Mouse (Mus musculus): ENCODE measurements around the gene 9230110F15Rik. TPM values are rescaled to one million over a fixed set of nuclear protein-coding genes. Genes with fewer than 3 reads are reported as not detected.
"Not testable (repeated sequence)": the region's sequence is repeated elsewhere in the genome, so short reads cannot be mapped to it uniquely, and the experiment has no call there.

9230110F15Rik gene
- not detected in 2 replicates for polyA plus RNA-seq (2015; fragmentation: Nextera tagmentation; extraction: Ambion mirVana)

DNA sequence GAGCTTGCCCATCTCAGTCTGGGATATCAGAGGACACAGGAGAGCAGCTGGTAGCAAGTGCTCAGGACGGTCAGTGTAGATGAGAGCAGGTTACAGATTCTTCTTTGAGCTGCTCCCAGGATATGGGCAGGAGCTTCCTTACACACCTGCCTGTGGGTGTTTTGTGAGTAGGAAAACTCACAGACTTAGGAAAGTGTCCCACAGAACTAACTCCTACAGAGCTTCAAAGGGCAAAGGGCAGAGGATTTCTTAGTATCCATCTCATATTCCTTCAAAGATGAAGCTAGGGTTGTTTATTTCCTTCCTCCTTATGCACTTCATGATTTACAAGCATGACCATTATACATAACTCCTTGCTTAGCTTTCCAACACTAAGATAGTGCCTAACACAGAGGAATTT, at the start of gene 9230110F15Rik:
TSS of gene 9230110F15Rik (minus strand) at position 101 of the 400 bp plus-strand sequence.
- Histone ChIP-seq H3K9me3 (no peaks in the 10 kb centered on the region), H3K4me3 (no peak within 1 kb of the TSS), H3K4me2 (replicated peaks) (no peak within 1 kb of the TSS), H3K9ac (replicated peaks) (no peak within 1 kb of the TSS), H3K4me1 (no peaks in the 10 kb centered on the region), H3K27ac (replicated peaks) (no peak within 1 kb of the TSS), H3K27me3 (no peaks in the 10 kb centered on the region), H3K36me3 (no peaks in the 10 kb centered on the region)
- 78% methylated on average over 1 of the region's 1 CpGs for WGBS
- no peak for ATAC-seq (replicated peaks)

DNA sequence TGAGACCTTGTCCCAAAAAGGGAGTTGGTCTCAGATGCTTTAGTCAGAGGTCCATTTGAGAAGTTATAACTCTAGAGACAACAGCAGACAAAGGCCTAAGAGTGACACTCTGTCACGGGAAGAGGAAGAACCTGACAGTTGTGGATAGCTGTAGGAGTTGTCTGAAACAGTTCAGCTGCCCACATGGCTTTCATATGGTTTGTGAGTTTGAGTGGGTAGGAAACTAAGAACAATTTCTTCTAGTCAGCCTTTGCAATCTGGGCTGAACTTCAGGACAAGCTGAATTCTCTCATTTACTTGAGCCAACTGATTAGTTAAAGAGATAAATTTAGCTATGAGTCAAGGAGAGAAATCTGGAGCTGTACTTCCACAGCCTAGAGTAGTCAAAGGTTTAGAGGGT, 49.2 kb upstream of the 9230110F15Rik start:
- not testable (repeated sequence) for H3K4me1 ChIP-seq; ATAC-seq (replicated peaks); H3K4me3 ChIP-seq; H3K36me3 ChIP-seq; H3K9ac ChIP-seq (replicated peaks); H3K9me3 ChIP-seq; H3K27me3 ChIP-seq; H3K4me2 ChIP-seq (replicated peaks); H3K27ac ChIP-seq (replicated peaks)
- 71% methylated on average over 1 of the region's 1 CpGs for WGBS

DNA sequence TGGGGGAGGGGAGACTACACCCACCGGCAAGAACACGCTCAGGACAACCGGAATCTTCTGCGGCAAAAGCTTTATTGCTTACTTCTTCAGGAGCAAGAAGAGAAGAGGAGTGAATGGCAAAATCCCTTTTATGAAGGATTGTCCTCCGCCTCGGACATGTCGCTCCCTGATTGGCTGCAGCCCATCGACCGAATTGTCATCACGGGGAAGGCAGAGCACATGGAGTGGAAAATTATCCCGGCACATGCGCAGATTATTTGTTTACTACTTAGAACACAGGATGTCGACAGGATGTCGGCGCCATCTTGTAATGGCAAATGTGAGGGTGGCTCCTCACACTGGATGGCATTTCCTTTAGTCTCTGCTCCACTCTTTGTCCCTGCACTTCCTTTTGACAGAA, 26.1 kb downstream of the 9230110F15Rik start:
- not testable (repeated sequence) for H3K9me3 ChIP-seq; H3K27ac ChIP-seq (replicated peaks); H3K27me3 ChIP-seq; H3K4me2 ChIP-seq (replicated peaks); H3K4me3 ChIP-seq; ATAC-seq (replicated peaks); H3K4me1 ChIP-seq; H3K36me3 ChIP-seq; H3K9ac ChIP-seq (replicated peaks)
- WGBS: 96% methylated on average over 15 of the region's 15 CpGs

DNA sequence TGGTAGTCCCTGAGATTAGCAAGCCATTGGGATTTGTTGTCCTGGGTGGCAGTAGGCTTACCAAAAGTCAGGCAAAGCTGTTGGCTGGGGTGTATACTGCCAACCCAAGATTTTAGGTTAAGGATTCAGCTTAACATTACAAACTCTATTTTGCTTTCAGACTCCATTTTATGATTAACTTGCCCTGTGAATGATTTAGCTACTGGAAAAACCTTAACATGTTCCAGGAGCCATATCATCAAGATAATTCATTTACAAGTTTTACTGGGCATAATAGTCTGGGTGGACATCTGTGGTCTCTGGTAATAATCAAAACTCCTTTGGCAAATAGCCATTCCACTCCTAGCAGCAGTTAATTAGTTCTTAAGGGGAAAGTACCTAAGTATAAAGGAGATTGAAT, 45.8 kb downstream of the 9230110F15Rik start:
- Histone ChIP-seq H3K4me2 (replicated peaks) (no peak overlapping the region), H3K27ac (replicated peaks) (no peak overlapping the region), H3K9ac (replicated peaks) (no peak overlapping the region), H3K27me3 (no peaks in the 10 kb centered on the region), H3K4me3 (no peak overlapping the region), H3K9me3 (no peaks in the 10 kb centered on the region; the same call in 1 of the 2 replicates), H3K4me1 (no peaks in the 10 kb centered on the region), H3K36me3 (no peaks in the 10 kb centered on the region)
- no peak for ATAC-seq (replicated peaks)

DNA sequence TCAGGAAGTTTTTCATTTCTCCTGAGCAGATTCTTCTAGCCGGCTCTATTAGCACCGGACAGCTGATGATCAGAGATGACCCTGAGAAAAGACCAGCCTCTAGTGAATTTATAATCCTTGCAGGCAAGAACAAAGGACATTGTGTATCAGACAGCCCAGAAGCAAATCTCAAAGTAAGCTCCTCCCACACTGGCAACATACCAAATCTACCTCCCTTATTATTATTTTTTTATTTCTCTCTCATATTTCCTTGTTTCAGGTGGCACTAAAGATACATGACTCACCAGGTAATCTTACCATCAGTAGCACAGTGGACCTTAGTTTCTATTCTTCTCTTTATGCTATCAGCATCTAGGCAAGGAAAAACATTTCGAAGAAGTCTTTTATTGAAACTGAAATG, 53.9 kb downstream of the 9230110F15Rik start, which contains the start of the genes Gm27235 and D730048I06Rik:
TSS of gene Gm27235 (minus strand) at position 101 of the 400 bp plus-strand sequence.
TSS of gene D730048I06Rik (minus strand) at position 112 of the 400 bp plus-strand sequence.
- Histone ChIP-seq H3K27ac (replicated peaks) (no peak within 1 kb of the TSS), H3K4me1 (no peaks in the 10 kb centered on the region), H3K9me3 (peaks cover 3% of the 10 kb centered on the region), H3K36me3 (no peaks in the 10 kb centered on the region), H3K4me2 (replicated peaks) (no peak within 1 kb of the TSS), H3K4me3 (no peak within 1 kb of the TSS), H3K9ac (replicated peaks) (no peak within 1 kb of the TSS), H3K27me3 (no peaks in the 10 kb centered on the region)
- 92% methylated on average over 3 of the region's 3 CpGs for WGBS
- no peak for ATAC-seq (replicated peaks)

Other genes with a start within 250 kb of the 9230110F15Rik start
- not detected in 2 replicates for gene Pate4, start 232.2 kb downstream of the 9230110F15Rik start, polyA plus RNA-seq (2015; fragmentation: Nextera tagmentation; extraction: Ambion mirVana)
- gene Pate3, start 195.9 kb downstream of the 9230110F15Rik start, polyA plus RNA-seq (2015; fragmentation: Nextera tagmentation; extraction: Ambion mirVana): 0.14 TPM in 1 of 2 replicates, not detected in the other
- not detected in 2 replicates for gene Pate1, start 156.8 kb downstream of the 9230110F15Rik start, polyA plus RNA-seq (2015; fragmentation: Nextera tagmentation; extraction: Ambion mirVana)
- gene Gm17677, start 103.1 kb downstream of the 9230110F15Rik start, polyA plus RNA-seq (2015; fragmentation: Nextera tagmentation; extraction: Ambion mirVana): not detected in 2 replicates
- gene Gm17727, start 66.0 kb downstream of the 9230110F15Rik start, polyA plus RNA-seq (2015; fragmentation: Nextera tagmentation; extraction: Ambion mirVana): not detected in 2 replicates
- gene Gm27235, start 54.0 kb downstream of the 9230110F15Rik start, polyA plus RNA-seq (2015; fragmentation: Nextera tagmentation; extraction: Ambion mirVana): not detected in 2 replicates
- gene D730048I06Rik, start 54.0 kb downstream of the 9230110F15Rik start, polyA plus RNA-seq (2015; fragmentation: Nextera tagmentation; extraction: Ambion mirVana): not detected in 2 replicates
- not detected in 2 replicates for gene 9230113P08Rik, start 64.3 kb upstream of the 9230110F15Rik start, polyA plus RNA-seq (2015; fragmentation: Nextera tagmentation; extraction: Ambion mirVana)